Mouse (Mus musculus): ENCODE results near the gene Sec24d.
A peak's percentile ranks its signal among the peaks of the same experiment; 100 is the strongest.

The Sec24d gene

DNA sequence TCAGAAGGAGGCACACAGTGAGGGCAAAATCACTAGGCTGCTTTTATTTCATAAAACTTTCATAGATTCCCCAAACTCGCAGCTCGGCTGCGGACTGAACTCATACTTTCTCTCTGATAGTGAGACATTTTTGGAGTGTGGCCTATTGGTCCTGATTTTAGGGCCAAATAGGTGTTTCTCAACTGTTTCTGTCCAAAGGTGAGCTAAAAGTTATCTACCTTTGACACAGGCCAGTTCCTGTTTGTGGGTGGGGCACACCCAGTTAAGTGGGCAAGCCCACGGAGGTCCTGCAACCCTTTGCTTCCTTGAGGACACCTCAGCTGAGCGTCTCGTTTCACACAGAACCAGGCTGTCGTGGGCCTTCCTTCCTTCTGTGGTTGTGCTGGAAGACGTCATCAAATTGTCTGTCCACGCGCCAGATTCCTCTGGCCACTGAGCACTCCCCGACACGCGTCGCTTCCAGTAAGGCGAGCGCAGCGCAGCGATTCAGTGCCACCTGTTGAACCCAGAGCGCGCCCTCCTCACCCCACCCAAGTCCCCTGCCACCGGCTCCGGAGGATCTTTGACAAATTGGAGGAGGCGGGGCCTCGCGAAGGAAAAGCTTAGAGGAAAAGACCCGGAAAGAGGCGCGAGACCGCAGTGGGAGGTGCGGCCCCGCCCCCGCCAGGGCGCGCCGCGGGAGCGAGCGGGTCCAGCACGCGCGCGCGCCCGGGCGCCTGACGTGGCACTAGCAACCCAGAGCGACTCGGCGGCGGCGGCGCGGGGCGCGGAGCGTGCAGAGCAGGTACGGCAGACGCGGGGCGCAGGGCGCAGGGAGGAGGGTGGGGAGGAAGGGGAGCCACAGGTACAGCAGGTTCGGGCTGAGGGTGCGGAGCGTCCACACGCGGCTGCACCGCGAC, at the start of gene Sec24d:
Gene Sec24d (plus strand): TSS at position 703 of the 899 bp plus-strand sequence.
- DNase-seq (ENCODE audit: low spot score in 2 of 2): peak; percentile 67 to 81

DNA sequence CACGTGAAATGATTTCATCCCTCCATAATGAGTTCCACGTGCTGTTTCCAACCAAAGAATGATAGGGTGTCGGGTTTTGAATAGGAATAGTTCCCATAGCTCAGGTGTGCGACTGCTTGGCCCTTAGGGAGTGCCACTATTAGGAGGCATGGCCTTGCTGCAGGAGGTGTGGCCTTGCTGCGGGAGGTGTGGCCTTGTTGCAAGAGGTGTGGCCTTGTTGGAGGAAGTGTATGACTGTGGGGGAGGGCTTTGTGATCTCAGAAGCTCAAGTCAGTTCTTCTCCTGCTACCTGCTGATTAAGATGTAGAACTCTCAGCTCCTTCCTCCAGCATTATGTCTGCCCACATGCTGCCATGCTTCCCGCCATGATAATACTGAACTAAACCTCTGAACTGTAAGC, 48.6 kb upstream of the Sec24d start:
- no peak for DNase-seq (ENCODE audit: low spot score in 2 of 2)

DNA sequence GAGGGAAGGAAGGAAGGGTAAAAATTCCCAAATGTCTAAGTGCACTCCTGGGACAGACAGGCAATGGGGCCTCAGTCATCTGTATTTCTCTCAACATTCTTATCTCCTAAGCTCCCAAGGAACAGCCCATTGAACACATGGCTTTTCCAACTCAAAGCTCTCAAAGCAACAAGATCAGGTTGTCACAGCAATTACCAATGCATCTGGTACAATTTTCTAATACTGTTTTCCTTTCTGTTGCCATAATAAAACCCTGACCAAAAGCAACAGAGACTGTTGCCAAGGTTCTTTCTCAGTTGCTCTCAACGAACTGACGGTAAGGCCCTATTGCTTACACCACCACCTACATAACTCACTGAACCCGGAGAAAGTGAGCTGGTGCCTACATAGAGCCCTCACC, 40.0 kb upstream of the Sec24d start:
- DNase-seq (ENCODE audit: low spot score in 2 of 2): no peak

DNA sequence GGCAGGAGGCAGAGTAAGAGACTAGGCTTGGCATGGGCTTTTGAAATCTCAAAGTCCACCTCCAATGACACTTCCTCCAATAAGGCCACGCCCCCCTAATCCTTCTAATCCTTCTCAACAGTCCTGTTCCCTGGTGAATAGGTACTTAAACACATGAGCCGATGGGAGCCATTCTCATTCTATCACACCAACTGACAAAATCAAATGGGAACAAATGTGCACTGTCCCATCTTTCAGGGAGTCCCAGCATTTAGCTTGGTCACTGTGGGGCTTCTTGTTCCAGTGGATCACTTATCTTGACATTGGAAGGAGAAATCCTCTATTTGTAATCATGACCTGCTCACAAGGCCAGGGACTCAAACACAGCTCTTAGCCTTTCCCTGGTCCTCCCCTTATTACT, 35.6 kb upstream of the Sec24d start:
- DNase-seq (ENCODE audit: low spot score in 2 of 2): no peak

DNA sequence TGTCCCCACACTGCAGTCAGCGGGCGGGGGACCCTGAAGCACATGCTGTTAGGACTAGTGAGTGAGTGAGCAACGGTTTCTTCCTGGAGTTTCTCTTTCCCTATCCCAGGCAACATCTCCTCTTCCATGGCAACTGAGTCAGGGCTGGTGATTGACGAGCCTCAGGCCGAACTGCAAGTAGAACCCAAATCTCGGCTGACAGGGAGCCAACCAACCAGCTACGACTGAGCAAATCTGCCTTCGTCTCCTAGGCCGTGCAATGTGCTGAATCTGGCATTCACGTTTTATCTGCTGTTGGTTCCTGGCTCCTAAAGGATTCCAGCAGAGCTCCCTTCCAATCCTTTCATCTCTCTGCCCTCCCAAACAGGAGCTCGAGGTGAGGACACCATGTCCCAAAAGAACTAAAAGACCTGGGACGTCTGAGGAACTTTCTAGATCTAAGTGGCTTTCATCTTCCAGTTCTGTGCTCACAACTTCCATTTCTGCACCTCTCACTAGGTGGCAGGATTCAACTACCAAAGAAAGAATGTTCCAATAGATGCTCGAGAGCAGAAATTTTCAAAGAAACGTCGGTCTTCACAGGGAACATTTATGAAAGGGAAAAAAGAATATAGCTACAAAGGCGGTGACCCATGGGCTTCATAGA, 32.9 kb upstream of the Sec24d start:
- peak in 1 of 2 experiments; percentile 22 for DNase-seq (ENCODE audit: low spot score in 2 of 2)

DNA sequence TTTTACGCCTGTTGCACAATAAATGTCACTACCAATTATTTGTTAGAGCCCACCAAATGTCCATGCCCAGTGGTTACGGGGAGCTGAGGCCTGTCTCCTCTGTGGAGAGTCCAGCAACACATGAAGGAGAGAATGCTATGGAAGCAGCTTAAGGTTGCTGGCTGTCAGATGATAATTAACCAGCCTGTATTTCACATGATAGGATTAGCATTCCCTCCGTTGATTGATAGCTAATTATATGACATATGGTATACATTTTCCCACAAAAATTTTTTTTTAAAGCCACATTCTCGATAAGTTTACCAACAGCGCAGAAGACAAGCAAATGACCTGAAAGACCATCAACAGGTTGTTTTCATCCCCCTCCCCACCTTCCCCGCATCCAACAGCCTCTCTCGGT, 31.8 kb upstream of the Sec24d start:
- DNase-seq (ENCODE audit: low spot score in 2 of 2): no peak

DNA sequence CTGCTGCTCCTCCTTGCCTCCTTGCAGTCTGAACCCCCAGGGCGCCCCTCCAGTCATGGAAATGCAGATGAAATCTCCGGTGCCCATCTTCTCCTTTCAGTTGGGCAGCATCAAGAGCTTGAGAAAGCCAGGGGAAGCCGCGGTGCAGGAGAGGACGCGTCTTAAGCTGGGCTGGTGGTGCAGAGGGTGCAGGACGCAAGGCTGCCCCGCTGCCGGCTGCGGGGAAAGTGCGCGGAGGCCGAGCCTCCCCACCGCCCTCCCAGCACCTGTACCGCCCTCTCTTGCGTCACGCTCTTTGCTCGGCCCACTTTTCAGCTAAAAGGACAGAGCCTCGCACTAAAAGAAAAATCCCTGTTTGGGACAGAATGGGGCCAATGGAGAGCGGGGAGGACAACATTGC, 31.3 kb upstream of the Sec24d start, which contains the start of gene Synpo2:
Gene Synpo2 (minus strand): TSS at position 229 of the 400 bp plus-strand sequence.
- DNase-seq (ENCODE audit: low spot score in 2 of 2): peak in 1 of 2 experiments; percentile 53

DNA sequence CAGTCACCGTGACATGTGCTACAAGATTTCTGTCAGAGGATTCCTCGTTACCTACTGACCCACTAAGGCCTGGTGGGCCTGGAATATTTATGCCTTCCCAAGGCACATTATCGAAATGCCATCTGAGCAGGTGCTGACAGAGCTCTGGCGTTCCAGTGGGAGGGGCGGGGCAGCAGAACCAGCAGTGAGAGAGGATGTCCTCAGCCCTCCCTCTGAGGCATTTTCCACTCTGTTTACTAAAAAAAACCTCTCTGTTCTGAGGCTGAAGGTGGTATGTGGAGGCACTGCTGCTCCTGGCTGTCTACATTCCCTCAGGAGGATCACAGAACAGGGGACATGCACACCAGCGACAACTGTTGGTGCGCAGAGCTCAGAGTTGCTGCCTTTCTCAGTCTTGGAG, 30.2 kb upstream of the Sec24d start:
- no peak for DNase-seq (ENCODE audit: low spot score in 2 of 2)

DNA sequence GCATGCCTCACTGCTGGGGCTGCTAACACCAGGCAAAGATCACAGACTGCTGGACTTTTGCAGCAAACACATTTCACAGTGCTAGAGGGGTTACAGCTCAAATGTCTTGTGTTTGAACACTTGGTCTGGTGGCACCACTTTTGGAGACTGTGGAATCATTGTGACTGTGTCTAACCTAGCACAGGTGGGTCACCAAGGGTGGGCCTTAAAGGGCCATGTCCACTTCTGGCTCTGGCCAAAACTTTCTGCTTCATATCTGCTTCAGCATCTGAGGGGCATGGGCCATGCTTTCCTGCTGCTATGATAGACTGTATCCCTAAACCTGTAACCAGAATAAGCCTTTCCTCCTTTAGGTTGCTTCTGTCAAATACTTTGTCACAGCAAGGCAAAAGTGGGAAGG, 29.8 kb upstream of the Sec24d start:
- DNase-seq (ENCODE audit: low spot score in 2 of 2): no peak

DNA sequence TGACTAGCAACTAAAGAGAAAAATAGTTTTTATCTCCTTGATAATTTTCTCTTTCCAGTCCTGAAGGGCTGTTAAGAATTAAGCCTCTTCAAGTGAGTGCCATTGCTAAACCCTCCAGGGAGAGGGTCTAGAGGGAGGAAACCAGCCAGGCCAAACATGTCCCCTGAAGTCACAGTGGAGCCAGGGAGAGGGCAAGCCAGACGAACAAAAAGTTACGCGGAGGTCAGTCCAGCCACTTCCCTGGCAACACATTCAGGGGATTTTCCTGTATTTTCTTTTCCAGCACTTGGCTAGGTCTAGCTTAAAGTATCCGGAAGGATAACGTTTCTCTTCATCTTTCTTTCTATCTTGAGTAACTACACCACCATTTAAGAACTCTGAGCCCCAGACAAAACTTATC, 22.9 kb upstream of the Sec24d start:
- DNase-seq (ENCODE audit: low spot score in 2 of 2): no peak

DNA sequence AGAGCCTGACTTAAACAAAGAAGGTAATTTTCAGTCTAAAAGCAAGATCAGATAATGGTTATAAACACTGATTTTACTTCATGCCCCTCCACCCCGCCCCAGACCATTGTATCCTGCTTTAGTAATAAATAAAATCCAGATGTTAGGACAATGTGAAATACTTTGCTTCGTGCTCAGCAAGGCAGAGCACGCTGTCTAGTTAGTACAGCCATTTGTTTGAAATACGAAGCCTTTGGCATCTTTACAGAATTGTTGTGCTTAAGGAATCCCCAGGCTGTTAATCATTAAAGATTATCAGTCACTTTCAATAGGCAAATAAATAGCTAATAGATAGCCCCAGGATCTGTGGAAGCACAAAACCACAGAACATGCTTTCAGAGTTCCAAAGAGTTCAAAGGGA, 21.6 kb upstream of the Sec24d start:
- DNase-seq (ENCODE audit: low spot score in 2 of 2): no peak

DNA sequence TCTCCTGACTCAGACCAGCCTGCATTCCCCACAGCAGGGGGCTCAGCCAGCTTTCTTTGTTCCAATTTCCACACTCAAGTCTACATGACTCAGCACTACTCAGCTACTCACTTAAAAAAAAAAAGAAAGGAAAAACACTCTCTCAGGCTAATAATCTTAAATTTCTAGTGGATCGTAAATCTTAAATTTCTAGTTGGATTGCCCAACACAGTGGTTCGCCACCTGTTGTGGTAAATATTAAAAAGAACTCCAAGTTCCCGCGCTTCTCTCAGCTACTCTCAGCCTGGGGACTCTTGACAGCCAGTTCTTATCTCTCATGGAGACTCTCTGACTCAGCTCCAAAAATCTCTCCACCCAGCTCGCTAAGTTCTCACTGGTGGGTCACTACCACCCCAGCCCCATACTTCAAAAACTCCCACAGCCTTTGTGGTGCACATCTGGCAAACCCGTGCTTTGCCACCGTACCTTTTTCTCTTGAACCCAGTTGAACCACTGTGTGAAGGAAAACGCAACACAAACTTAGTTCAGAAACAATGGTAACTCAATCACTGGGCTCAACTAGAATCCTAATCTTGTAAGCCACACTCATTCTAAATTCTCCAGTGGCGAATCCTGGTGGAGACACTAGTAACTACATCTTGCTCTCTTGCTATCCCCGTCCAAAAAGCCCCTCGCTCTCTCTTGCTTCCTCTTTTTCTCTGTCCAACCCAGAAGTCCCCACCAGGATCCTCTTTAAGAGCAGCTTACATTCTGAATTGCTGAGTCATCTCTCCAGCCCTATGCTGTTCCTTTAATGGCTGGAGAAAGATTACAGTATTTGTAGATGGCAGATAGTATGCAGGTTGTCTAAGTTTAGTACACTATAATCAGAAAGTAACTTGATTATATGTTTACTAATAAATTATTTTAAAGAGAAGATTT, 10.8 kb upstream of the Sec24d start:
- DNase-seq (ENCODE audit: low spot score in 2 of 2): no peak

DNA sequence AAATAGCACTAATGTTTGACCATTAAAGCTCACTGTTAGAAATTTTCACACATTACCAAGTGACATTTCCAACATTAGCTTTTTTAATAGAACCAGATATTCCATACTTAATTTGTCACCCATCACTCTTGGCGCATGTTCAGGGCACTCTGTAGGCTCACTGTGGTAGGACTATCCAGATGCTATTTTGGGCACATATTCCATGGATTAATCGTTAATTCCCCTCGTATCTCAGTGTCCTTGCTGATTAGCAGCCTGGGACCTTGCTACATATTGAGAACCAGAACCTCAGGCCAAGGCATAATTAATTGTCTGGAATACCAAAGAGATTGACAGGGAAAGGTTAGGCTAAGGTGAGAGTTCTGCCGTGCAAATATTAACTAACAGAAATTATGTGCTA, 8.5 kb upstream of the Sec24d start:
- no peak for DNase-seq (ENCODE audit: low spot score in 2 of 2)

DNA sequence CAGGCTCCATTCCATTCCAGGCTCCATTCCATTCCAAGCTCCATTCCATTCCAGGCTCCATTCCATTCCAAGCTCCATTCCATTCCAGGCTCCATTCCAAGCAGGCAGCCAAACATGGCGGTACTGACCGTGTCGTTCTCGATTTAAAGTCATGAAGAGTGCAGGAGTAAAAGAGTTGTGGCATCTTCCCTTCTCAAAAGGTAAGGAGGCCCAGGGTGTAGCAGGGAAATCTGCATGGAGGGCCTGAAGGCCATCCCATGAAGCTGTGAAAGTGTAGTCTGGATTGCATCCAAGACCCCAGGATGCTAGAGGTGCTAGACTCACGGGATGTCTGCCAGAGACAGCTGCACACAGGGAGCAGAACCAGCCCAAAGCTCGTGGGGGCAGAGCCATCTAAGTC, 2.5 kb upstream of the Sec24d start:
- no peak for DNase-seq (ENCODE audit: low spot score in 2 of 2)

DNA sequence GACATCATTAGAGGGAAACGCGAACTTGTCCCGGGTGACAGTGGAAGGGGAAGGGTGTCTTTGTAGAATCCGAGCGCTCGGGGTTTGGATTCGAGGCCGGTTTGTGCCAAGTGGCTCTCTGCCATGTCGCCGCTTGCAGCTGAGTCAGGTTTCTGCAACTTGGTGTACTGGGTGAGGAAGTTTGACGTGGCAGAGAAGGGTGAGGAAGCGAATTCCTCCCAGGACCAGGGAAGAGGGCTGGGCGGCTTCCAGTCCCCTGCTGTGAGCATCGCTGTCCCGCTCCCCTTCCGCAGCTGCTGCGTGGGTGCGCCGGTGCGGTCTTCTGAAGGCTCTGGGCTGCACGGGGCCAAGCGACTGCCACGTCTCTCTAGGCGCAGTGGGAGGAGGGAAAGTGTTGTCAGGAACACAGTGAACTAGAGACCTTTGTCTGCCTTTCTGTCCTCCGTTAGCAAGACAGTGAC, 516 bp downstream of the Sec24d start:
- peak; percentile 28 to 39 for DNase-seq (ENCODE audit: low spot score in 2 of 2)

DNA sequence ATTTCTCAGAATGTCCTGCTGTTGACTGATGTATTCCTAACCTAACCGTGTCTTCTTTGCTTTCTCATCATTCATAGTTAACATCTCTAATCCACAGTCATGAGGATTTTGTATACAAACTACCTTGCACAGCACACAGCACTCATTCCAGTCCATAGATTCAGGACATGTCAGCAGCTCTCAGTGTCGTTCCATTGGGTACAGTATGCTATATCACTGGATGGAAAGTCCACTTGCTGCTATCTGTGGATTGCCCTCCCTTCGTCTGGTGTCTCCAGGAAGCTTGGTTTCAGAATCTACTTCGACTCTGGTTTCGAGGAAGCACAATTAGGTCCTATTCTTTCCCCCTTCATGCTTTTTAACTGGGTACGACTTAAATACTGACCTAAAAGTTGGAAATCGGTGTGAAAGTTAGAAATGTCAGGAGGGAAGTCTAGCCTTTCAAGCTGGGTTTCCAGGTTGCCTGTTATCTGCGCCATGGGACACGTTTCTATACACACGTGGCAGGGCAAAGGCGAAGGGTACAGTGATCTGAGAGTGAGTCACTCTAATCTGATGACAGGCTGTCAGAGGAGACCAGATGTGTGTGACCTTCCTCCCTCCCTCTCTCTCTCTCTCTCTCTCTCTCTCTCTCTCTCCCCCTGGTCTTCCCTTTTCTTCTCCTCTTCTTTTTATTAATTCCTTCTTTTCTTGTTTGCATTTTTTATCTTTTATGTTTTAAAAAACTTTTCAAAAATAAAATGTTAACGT, 15.8 kb downstream of the Sec24d start:
- DNase-seq (ENCODE audit: low spot score in 2 of 2): no peak

DNA sequence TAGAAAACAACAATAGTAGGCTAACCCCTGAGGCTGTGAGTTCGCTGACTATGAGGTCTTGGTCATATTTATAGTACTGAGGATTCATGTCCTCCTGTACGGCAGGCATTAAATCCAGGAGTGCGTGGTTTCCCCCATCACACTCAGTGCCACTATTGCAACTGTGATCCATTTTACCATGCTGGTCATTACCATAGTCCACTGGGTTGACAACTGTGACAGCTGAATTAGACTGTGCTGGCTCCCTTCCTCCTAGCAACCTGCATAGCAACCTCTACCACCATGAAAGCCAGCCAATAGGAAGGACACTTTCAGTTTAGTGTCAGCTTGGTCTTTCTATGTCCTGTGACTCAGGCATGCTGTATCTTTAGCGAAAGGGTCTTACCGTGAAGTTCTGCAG, 17.0 kb downstream of the Sec24d start:
- no peak for DNase-seq (ENCODE audit: low spot score in 2 of 2)

DNA sequence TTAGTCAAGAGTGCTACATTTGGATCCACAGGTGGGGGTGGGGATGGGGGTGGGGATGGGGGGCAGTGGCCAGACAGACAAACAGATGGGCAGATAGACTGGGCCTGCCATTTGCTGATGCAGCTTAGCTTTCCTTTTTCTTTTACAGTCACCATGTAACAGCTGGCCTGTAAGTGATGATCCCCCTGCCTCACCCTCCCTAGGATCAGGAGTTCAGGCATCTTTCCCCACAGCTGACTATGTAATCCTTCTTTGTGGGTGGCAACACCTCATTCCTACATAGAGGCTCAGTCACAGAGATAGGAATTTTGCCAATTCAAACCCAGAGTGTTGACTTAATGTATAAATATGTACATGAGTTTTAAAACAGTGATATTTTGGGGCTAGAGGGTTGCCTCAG, 18.4 kb downstream of the Sec24d start:
- no peak for DNase-seq (ENCODE audit: low spot score in 2 of 2)

DNA sequence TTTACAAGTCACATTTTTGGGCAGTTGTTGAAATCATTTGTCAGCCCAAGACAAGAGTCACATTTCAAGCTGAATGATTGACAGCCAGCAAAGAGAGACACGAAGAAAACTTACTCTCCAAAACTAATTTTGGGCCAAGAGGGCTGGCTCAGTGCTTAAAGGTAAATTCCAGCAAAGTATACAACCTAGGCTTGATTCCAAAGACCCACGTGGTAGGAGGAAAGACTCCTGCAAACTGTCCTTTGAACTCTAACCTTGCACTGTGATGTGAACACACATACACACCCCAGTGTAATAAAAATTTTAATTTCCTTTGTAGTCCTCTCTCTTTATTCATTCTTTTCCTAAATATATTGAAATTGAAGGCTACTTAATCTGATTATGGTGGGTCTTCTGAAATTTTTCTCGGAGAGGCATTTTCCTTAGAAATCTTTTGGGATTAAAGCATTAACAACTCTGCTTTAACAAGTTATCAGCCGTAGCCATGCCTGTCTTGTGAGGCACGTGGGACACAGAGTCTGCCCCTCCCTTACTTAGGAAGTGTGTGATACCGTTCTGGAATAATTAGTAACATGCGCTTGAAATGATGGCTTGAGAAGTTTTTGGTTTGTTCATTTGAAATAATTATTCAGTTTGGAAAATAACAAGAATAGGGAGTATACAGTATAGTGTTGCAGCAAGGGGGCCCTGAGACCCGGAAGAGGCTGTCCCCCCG, 21.8 kb downstream of the Sec24d start:
- DNase-seq (ENCODE audit: low spot score in 2 of 2): no peak

DNA sequence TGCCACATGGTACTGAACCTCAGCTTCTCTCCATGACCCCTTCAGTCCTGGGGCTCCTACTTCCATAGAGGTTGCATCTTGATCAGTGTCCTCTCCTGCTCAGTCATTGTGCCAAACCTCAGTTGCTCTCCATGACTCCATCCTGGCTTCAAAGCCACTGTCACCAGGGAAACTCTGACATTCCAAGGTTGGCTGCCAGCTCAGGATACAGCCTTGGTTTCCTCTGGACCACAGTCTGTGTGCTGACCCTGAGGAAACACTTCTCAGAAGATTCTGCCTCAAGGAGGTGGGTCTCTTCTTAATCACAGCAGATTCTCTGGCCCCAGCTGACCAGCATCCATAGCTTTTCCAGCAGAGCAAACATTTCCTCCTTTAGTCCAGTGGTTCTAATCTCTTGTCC, 24.4 kb downstream of the Sec24d start:
- no peak for DNase-seq (ENCODE audit: low spot score in 2 of 2)

DNA sequence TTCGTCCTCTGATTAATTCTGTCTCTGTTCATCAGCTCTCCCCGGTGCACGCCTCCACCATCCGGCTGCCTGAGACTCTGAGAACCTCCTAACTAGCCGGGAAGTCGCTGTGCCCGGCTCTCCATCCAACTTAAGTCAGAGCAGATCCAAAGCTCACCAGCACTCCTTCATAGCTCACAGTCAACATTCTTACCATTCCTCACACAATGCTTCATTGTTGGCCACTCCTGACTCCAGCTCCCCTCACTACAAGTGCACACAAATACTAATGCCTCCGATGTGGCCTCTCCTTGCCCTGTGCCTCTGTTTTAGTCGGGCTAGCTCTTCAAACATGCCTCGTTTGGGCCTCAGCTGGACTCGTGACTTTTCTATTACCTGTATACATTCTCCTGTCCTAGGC, 29.4 kb downstream of the Sec24d start:
- no peak for DNase-seq (ENCODE audit: low spot score in 2 of 2)
